Mouse (Mus musculus): ENCODE measurements around the gene Get4.

Get4 gene

DNA sequence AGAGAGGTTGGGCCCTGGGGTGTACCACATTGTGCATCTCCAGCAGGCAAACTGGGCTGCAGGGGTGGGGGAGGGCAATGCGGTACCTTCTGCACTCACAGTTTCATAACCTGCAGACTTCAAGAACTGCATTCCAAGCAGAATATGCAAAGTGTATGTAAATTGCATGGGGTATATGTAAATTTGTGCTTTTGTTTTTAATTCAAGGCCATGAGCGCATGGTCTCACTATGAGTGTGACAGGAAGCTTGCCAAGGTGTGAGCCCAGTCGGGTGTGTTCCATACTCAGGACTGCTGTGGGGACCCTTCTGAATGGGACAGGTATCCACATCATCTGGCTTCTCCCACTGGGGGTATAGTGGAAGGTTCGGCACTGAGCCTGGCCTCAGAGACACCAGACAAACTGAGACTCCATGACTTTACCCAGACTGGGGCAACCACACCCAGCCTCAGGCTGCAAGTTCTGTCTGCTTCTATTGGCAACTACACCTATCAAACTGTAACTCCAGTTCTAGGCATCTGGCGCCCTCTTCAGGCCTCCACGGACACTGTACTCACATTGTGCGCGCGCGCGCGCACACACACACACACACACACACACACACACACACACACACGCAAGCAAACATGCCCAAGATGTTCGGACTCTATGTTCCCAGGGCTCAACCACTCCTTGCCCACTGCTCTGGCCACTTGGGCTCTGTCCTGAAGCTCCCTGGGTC lies 31.5 kb downstream of the Get4 start:
- DNase-seq (ENCODE audit: low spot score): no peak

DNA sequence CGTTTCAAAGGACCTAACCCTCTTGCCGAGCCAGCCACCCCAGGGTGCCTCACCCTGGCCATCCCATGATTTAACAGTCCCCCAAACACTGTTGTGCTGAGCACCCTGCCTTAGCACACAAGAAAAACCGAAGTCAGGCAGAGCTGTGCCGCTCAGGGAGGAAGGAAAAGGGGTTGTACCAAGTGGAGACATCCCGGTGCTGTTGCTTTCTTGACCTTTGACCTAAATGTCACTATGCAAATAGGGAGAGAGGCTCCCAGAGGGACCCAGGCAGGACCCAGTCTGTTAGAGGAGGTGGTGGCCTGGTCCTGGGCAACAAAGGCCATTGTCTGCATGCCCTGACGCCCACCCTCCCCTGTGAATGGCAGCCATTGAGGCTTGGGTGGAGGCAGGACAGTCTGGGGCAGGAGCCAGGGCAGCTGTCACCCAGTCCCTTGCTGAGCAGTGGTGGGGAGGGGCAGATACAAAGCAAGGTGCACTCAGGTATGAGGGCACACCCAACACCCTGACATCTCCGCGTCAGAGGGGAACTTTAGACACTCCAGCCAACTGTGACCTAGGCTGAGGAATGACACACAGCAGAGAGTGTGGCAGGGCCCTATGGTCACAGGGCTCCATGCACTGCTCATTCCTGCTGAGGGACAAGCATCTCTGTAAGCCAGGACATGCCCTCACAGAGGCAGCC lies 33.4 kb downstream of the Get4 start:
- DNase-seq (ENCODE audit: low spot score): no peak

DNA sequence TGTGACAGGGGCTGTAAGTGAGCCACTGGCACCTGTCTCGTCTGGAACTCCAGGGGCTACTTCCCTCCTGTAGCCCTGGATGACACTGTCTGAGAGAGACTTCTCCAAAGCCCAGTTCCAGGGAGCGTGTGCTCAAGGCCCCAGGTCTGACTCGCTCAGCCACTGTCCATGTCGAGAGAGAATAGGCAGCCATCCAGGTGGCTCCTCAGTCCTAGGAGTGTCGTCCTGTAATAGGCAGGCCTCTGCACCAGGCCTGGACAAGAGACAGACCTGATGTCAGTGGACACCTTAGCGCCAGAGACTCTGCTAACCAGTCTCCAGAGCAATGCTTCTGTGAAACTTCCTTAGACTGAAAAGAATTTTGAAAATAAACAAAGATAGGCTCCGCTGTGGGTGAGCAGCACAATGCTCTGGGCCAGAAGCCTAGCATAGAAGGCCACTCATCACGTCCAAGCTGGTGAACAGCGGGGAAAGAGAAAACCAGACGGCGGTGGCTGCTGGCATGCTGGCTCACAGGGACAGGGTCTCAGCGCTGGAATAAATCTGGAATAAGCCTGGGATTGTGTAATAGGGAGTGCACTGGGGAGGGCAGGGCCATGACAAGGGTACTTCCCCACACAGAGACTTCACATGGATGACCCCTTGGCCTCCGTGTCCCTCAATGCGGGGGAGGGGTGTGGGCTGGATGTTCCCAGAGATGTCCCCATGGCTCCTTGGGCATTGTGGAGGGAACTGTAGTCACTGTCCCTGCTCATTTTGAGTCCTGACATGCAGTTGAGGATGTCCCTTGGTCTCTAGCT lies 34.2 kb downstream of the Get4 start:
- no peak for DNase-seq (ENCODE audit: low spot score)

DNA sequence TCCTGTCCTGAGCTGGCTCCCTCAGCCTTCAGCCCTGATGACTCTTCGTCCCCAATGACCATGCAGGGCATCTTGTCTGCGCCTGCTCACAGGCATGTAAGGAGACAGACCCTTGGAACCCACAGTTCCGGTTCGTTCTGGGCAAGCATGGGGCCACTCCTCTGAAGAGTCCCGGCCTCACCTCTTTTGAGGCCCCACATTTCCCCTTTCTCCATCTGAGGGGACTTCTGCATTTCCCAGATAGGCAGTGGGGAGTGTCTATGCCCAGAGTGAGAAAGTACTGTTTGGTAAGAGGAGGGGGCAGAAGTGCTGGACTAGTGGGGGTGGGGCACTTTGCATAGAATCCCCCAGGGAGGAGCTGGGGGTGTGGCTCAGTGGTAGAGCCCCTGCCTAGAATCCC lies 35.0 kb downstream of the Get4 start:
- DNase-seq (ENCODE audit: low spot score): no peak

DNA sequence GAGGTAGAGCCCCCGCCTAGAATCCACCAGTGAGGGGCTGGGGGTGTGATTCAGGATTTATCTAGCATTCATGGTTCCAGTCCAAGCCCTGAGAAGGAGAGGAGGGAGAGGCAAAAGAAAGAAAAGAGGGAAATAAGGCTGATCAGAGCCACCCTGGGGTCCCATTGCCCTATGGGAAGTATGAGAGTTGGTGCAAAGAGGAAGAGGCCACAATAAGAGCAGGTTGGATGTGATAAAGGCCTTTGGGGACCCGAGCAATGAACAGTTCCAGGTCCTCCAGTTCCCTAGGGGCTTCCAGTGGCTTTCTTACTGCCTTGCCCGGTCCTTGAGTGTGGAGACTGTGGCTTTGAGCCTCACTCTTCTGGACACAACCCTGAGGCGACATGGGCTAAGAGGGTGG lies 35.7 kb downstream of the Get4 start:
- no peak for DNase-seq (ENCODE audit: low spot score)

DNA sequence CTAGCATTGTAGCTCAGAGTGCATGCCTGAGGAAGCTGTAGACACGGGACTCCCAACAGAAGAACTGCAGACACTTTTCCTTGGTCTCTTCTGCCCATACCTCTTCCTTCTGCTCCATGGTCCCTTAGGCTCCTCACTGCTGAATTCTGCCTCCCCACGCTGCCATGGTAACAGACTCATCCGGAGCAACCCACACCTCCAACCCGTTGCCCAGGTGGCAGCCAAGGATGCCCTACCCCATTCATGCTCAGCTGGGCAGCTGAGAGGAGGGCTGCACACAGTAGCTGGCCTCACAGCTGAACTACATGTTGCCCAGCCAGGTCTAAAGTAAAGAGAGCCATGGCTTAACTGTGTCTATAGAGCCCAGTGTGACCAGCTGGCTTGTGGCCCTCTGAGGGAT lies 36.5 kb downstream of the Get4 start:
- DNase-seq (ENCODE audit: low spot score): no peak

DNA sequence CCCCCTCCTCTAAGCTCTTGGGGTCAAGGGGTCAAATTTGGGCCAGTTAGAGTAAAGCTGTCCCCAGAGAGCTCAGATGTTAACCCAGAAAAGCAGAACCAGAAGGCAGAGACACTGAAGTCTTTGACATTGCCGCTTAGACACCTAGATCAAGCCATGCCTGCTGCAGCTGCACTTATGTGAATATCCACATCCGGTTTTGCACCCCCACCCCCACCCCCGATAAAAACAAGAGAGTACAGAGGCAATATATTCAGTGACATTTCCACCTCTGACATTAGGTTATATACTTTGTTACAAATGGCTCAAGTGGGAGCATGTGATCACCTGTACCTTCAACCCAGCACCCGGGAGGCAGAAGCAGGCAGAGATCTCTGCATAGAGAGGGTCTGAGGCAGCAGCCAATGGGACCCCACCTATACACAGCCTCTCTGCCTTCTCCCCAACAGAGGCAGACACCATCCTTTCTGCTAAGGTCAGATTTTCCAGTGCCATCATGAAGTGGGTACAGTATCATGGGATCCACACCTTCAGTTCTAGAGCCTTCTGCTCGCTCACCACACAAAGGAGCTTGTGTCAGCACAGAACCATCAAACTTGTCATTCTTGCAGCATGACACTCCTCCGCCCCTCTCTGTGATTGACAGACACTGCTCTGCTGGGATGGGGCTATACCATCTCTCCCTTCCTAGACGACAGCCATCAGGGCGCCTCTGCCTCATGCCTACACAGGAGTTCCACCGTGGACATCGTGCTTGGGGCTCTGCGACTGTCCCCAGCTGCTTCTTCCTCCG lies 38.5 kb downstream of the Get4 start:
- DNase-seq (ENCODE audit: low spot score): no peak

DNA sequence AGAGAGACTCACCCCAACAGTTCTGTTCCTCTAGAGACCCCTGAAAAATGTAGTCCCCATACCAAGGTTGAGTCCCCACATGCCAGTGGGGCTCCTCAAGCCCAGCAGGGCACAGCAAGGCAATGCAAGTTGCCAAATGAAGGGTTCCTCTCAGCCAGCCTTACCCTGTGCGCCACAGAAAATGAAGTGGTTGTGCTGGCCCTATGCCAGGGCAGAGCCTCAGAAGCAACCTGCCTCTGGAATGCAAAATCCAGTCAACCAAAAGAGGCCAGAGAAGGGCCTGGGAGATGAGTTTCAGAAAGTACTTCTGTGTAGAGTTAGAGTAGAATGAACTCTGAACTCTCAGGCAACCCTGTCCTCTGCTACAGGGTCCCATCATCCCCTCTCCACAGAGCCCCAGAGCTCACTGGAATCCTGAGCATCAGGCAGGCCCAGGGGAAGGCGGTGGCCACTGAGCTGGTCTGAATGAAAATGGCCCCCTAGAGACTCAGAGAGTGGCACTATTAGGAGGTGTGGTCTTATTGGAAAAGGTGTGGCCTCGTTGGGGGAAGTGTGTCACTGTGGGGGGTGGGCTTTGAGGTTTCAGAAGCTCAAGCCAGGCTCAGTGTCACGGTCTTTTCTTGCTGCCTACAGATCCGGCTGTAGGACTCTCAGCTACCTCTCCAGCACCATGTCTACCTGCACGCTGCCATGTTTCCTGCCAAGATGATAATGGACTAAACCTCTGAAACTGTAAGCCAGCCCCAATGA lies 39.9 kb downstream of the Get4 start:
- no peak for DNase-seq (ENCODE audit: low spot score)

DNA sequence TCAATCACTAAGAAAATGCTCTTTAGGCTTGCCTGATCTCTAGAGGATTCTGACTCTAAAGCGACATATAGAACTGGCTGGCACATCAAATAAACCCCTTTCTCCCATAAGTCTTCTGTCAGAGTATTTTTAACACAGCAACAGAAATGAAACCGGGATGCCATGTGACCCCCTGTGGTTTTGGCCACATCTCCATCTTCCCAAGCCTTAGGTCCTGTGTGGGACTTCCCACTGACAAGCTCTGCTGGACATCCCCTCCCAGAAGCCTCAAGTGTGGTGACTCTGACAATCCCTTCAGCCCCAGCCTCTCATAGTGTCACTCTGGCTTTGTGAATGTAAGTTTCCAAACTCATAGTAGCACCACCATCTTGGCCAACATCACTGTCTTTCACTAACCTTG lies 42.0 kb downstream of the Get4 start:
- DNase-seq (ENCODE audit: low spot score): no peak

DNA sequence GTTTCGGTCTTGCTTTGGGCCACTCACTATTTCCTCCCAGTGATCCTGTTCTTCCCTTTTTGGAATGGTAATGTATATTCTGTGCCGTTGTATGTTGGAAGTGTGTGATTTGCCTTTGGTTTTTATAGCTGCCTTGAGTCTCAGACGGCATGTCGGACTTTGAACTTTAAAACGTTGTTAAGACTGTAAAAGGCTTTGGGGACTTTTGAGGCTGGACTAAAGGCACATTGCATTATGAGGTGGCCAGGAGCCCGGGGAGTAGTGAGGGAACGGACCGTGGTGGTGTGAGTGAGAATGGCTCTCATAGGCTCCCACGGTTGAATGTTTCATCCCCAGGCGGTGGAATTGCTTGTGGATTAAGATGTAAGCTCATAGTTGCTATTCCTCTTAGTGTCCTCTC lies 45.0 kb downstream of the Get4 start:
- DNase-seq (ENCODE audit: low spot score): no peak

DNA sequence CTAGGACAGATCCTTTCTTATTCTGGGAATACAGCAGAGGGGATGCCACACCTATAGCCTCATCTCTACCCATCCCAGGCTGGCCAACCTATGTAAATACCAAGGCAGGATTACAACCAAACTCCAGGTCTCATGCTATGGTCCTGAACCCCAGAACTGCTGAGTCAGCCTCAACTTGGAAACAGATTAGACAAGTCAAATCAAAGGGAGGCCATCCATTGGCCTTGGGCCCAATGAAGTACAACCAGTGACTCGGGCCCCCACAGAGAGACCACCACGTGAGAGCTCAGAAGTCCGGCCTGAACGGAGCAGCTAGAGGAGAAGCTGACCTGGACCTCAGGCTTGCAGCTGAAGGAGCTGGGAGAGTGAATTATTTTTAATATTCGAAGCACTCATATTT lies 45.6 kb downstream of the Get4 start:
- DNase-seq (ENCODE audit: low spot score): no peak

DNA sequence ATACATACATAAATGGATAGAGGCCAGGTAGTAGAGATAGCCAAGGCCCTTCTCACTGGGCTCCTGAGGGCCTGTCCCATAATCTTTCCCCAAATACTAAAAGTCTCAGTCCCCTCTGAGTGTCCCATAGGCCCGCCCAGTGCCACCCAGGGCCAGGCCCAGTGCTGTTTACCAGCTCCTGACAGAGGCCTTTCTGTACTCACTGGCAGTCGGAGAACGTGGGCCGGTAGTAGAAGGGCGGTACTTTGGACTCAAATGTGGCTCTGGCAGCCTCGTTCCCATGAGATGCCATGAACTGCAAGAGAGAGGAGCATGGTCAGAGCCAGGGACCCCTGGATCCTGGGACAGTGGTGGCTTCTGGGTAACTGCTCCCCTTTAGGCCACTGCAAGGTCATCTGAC lies 50.0 kb downstream of the Get4 start:
- no peak for DNase-seq (ENCODE audit: low spot score)

DNA sequence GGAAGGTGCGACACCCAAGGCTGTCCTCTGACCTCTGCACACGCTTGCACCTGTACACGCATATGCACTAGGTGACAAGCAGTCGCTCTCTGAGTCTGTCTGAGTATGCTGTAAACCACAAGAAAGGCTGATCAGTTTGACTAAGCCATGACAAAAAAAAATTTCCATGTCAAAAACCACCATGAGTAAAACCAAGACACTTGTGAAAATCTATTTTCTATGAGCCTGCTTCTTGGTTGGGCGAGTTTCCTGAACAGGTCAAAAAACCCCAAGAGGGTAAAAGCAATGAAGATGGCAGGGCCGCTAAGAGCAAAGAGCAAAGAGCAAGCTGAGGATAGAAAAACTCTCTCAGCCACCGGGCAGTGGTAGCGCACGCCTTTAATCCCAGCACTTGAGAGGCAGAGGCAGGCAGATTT lies 51.5 kb downstream of the Get4 start:
- no peak for DNase-seq (ENCODE audit: low spot score)

DNA sequence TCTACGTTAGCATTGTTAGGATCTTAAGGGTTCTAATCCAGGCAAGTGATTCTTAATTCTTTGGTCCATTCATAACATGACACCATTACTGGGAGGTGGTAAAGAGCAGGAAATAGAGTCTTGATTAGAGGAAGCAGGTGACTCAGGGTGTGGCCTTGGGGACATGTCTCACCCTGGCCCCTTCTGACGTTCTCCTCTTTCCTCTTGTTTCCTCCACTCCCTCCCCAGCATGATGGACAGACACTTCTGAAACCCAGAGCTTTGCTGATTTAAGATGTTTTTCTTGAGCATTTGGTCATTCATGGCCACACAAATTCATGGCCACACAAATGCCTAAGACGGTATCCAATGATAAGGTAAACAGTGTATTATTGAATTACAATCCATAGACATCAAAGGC lies 57.8 kb downstream of the Get4 start:
- no peak for DNase-seq (ENCODE audit: low spot score)

DNA sequence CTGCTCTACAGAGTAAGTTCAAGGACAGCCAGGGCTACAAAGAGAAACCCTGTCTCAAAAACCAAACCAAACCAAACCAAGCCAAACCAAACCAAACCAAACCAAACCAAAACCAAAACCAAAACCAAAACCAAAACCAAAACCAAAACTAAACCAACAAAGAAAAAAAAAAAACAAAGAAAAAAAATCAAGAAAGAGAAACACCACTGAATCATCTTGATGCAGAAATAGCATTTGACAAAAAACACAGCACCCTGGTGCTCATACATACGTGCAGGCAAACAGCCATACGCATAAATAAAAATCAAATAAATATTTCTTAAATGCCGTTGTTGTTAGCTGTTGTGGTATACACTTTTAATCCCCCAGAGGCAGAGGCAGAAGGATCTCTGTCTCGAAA lies 58.4 kb downstream of the Get4 start:
- DNase-seq (ENCODE audit: low spot score): no peak

DNA sequence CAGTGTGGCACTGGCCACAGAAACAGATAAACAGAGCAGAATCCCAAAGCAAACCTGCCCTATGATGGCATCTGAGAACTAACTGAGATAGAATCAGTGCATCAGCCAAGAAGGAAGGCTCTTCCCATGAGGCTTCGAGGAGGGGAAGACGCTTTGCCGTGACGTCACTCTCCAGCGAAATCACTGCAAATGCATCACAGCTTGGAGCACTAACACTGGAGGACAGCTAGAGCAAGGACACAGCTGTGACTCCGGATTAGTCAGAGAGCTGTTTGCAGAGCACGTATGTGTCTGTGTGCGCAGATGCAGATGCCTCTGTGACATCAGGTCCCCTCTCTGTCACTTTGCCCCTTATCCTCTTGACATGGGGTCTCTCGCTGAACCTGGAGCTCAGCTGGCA lies 59.7 kb downstream of the Get4 start:
- DNase-seq (ENCODE audit: low spot score): no peak

DNA sequence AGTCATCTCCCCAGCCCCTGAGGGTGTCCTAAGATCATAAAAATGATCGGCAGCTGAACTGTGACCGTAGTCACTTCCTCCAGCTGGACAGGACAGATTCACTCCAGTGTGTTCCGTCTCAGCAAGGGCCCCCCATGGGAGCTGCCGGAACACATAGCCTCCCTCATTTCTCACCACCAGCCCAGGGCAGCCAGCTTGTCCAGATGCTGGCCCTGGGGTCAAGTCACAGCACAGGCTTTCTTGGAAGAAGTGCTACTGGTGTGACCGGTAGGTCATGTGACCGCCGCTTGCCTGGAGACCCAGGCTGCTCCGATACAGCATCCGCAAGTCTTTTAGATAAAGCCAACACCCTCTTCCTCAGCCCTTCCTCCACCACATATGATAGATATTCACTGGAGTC lies 61.4 kb downstream of the Get4 start:
- no peak for DNase-seq (ENCODE audit: low spot score)

DNA sequence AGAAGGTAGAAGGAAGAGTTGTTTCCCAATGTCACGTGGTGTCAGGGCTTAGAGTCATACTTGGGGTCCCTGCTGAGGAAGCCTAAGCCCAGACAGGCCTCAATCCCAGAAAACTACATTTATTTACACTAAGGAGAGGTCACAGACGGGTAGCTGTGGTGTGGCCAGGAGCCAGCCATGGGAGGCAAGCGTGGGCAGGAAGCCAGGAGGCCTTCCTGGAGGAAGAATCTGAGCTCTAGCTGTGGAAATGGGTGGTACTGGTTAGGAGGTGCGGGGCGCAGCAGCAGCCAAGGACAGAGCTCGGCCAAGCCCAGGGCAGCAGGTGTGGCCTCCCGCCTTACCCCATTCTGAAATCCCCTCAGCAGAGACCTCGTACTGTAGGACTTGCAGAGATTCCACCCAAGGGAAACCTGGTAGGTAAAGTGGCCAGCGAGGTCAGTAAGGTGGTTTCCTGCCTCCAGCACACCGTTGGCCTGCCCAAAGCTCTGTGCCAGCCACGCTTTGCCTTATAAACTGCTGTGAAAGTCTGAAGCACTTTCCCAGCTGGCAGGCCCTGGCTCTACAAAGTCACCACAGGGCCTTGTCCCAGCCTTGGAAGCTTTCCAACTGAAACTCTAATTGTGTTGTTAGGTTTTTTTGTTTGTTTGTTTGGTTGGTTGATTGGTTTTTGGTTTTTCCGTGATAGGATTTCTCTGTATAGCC lies 63.0 kb downstream of the Get4 start:
- DNase-seq (ENCODE audit: low spot score): no peak

DNA sequence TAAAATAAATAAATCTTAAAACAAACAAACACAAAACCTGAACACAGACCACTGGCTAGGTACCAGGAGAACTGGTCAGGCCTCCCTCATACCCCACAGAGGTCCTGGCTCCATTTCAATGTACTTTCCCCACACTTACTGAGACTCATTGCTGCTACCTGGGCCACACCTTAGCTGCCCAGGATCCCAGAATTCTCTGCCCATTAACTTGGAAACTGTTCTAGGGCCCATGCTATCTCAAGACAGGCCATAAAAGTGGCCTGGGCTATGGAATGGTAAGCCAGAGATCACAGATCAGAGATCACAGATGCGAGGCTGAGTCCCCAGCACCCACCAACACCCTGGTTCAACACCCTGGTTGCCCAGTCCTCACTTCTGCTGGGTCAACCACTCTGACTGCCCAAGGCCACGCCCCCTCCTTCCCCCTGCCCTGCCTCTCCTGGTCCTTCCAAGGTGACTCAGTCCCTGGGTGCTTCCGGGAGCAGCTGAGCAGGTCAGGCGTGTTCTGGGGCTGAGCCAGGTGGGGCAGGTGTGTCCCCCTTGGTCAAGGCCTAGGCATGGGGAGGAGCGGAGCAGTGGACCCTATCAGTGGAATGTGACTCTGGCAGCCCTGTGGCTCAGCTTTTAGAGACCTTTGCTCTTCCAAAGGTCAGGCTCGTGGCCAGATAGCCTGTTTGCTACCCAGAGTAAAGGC lies 65.0 kb downstream of the Get4 start:
- DNase-seq (ENCODE audit: low spot score): no peak

DNA sequence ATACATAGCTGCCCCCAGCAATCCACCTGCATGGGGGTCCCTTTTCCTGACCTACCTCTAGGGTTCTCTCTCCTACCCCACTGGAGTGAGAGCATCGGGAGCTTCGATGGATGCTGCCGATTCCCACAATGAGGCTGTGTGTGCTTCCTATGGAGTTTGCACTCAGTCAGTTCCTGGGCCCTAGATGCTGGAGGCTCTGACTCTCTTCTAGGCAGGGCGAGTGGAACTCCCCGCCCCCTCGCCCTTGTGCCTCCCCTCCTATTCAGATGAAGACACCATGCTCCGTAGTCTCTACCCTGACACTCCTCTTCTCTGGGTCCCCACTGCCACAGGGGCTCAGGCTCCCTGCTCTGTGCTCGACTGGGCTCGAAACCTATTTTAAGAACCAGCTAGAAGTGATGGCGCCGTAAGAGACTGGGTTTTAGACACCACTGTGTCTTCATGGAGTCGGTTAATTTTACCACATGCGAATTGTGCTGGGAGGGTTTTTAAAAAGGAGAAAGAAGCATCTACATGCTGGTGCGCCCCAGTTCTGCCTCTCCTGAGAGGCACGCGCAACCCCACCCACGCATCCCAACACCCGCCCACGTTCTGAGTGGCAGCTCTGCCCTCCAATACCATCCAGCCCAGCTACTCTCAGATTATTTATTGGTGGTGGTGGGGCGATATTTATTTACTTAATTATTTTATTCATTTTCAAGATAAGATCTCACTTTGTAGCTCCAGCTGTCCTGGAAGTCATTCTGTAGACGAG lies 65.8 kb downstream of the Get4 start:
- DNase-seq (ENCODE audit: low spot score): no peak
